Mouse (Mus musculus): ENCODE results near the gene Crhr2. TPM values are rescaled to one million over a fixed set of nuclear protein-coding genes. Genes with fewer than 3 reads are reported as not detected.

Crhr2 gene
- 1 to 10 TPM; 1.3 to 1.7 TPM for total RNA-seq (2021)

- intact Hi-C loops (cut with DNase I), result no loop called here
- DNase-seq, result no peak
These were observed at the start of gene Crhr2 for GRCm38 (mm10) chr6:55132794-55133193. Crhr2 (minus strand) TSS chr6:55133016.

- intact Hi-C loops (cut with DNase I), result no loop called here
- no peak for DNase-seq
These were observed 46.7 kb upstream of the Crhr2 start for GRCm38 (mm10) chr6:55179560-55179959.

- DNase-seq, result peak; percentile 47
- intact Hi-C loops (cut with DNase I), result no loop called here
These were observed 44.4 kb upstream of the Crhr2 start for GRCm38 (mm10) chr6:55177060-55177732.

GRCm38 (mm10) chr6:55175892-55176291 lies 43.1 kb upstream of the Crhr2 start:
- DNase-seq, result no peak
- intact Hi-C loops (cut with DNase I), result no loop called here

- intact Hi-C loops (cut with DNase I), result no loop called here
- DNase-seq, result no peak
These were observed 42.6 kb upstream of the Crhr2 start for GRCm38 (mm10) chr6:55175456-55175855.

GRCm38 (mm10) chr6:55174741-55175181 lies 41.9 kb upstream of the Crhr2 start, which contains the start of gene Inmt:
Inmt (minus strand) TSS chr6:55175043.
- intact Hi-C loops (cut with DNase I), result no loop called here
- DNase-seq, result no peak

- intact Hi-C loops (cut with DNase I), result no loop called here
These were observed 41.1 kb upstream of the Crhr2 start for GRCm38 (mm10) chr6:55173941-55174349.

GRCm38 (mm10) chr6:55173171-55173570 lies 40.4 kb upstream of the Crhr2 start:
- intact Hi-C loops (cut with DNase I), result no loop called here
- DNase-seq, result no peak

More at GRCm38 (mm10) chr6:55173941-55174349, 41.1 kb upstream of the Crhr2 start:
- DNase-seq, result no peak

GRCm38 (mm10) chr6:55171638-55172037 lies 38.8 kb upstream of the Crhr2 start:
- intact Hi-C loops (cut with DNase I), result no loop called here
- DNase-seq, result no peak

- intact Hi-C loops (cut with DNase I), result loop anchor here (5.0 to 10.0 kb wide), 4 partner anchors 95 to 575 kb away; partner anchors contain the start of genes Fkbp14 and Plekha8
- DNase-seq, result no peak
These were observed 37.0 kb upstream of the Crhr2 start for GRCm38 (mm10) chr6:55169818-55170217.

GRCm38 (mm10) chr6:55166777-55167463 lies 34.1 kb upstream of the Crhr2 start:
- DNase-seq, result peak; percentile 67
- intact Hi-C loops (cut with DNase I), result loop anchor here (5.0 to 10.0 kb wide), 4 partner anchors 92 to 572 kb away; partner anchors contain the start of genes Fkbp14 and Plekha8

- no peak for DNase-seq
- intact Hi-C loops (cut with DNase I), result loop anchor here (10.0 kb wide), 3 partner anchors 88 to 568 kb away; partner anchors contain the start of genes Fkbp14 and Plekha8
These were observed 30.3 kb upstream of the Crhr2 start for GRCm38 (mm10) chr6:55163046-55163584.

GRCm38 (mm10) chr6:55161311-55161761 lies 28.5 kb upstream of the Crhr2 start:
- intact Hi-C loops (cut with DNase I), result loop anchor here (10.0 kb wide), 3 partner anchors 87 to 567 kb away; partner anchors contain the start of genes Fkbp14 and Plekha8
- no peak for DNase-seq

- intact Hi-C loops (cut with DNase I), result no loop called here
- DNase-seq, result peak; percentile 22
These were observed 26.4 kb upstream of the Crhr2 start for GRCm38 (mm10) chr6:55159256-55159655.

GRCm38 (mm10) chr6:55152226-55152625 lies 19.4 kb upstream of the Crhr2 start:
- intact Hi-C loops (cut with DNase I), result no loop called here
- no peak for DNase-seq

- intact Hi-C loops (cut with DNase I), result no loop called here
- DNase-seq, result no peak
These were observed 13.3 kb upstream of the Crhr2 start for GRCm38 (mm10) chr6:55146138-55146537.

GRCm38 (mm10) chr6:55145285-55145684 lies 12.5 kb upstream of the Crhr2 start:
- intact Hi-C loops (cut with DNase I), result no loop called here

GRCm38 (mm10) chr6:55138343-55138742 lies 5.5 kb upstream of the Crhr2 start:
- intact Hi-C loops (cut with DNase I), result no loop called here
- DNase-seq, result no peak

More at GRCm38 (mm10) chr6:55145285-55145684, 12.5 kb upstream of the Crhr2 start:
- no peak for DNase-seq

- no peak for DNase-seq
- intact Hi-C loops (cut with DNase I), result no loop called here
These were observed 609 bp upstream of the Crhr2 start for GRCm38 (mm10) chr6:55133425-55133824.

GRCm38 (mm10) chr6:55131301-55131700 lies 1.5 kb downstream of the Crhr2 start:
- intact Hi-C loops (cut with DNase I), result loop anchor here (2.0 kb wide), 1 partner anchor 28 kb away; no protein-coding TSS in a partner anchor
- no peak for DNase-seq

GRCm38 (mm10) chr6:55130631-55131030 lies 2.2 kb downstream of the Crhr2 start:
- intact Hi-C loops (cut with DNase I), result loop anchor here (2.0 kb wide), 1 partner anchor 28 kb away; no protein-coding TSS in a partner anchor

More at GRCm38 (mm10) chr6:55130631-55131030, 2.2 kb downstream of the Crhr2 start:
- no peak for DNase-seq
